Mouse (Mus musculus) urinary bladder, adult 2 months (tissue): ENCODE data around the gene Zfp652. TPM values are rescaled to one million over a fixed set of nuclear protein-coding genes. Genes with fewer than 3 reads are reported as not detected.
"Not testable (repeated sequence)": the region's sequence is repeated elsewhere in the genome, so short reads cannot be mapped to it uniquely, and the experiment has no call there.

Experiments used
- DNase-seq: peaks from one replicate; pipeline ENCODE4 v3.0.0; 2022; ENCODE audit warnings: low spot score
- polyA plus RNA-seq: library from polyadenylated mRNA; depleted of rRNA; stranded (reverse); fragments of >200 nt; gene quantifications from 2 replicates; pipeline ENCODE4 v1.2.3, GENCODE M21; 2012; rRNA removed

Zfp652 gene
- polyA plus RNA-seq, 1 experiment: 20.8 TPM

GRCm38 (mm10) chr11:95853684-95854083, 141.2 kb downstream of the Zfp652 start:
- no peak for DNase-seq

- DNase-seq: no peak
Measured at GRCm38 (mm10) chr11:95857306-95857705, 144.8 kb downstream of the Zfp652 start.

- DNase-seq: no peak
Measured at GRCm38 (mm10) chr11:95857716-95858527, 145.4 kb downstream of the Zfp652 start.

- peak; percentile 99 for DNase-seq
Measured at GRCm38 (mm10) chr11:95858528-95859467, 146.3 kb downstream of the Zfp652 start.

GRCm38 (mm10) chr11:95859468-95859855, 147.0 kb downstream of the Zfp652 start:
- DNase-seq: no peak

GRCm38 (mm10) chr11:95860071-95860490, 147.6 kb downstream of the Zfp652 start:
- no peak for DNase-seq

GRCm38 (mm10) chr11:95861397-95861796, 148.9 kb downstream of the Zfp652 start:
- no peak for DNase-seq

- no peak for DNase-seq
Measured at GRCm38 (mm10) chr11:95869442-95869841, 157.0 kb downstream of the Zfp652 start.

GRCm38 (mm10) chr11:95869918-95870470, 157.5 kb downstream of the Zfp652 start:
- DNase-seq: no peak

GRCm38 (mm10) chr11:95875804-95876203, 163.3 kb downstream of the Zfp652 start:
- DNase-seq: no peak

- no peak for DNase-seq
Measured at GRCm38 (mm10) chr11:95876296-95876695, 163.8 kb downstream of the Zfp652 start.

- DNase-seq: not testable (repeated sequence)
Measured at GRCm38 (mm10) chr11:95879861-95880260, 167.4 kb downstream of the Zfp652 start.

Other genes with a start within 250 kb of the Zfp652 start
- gene Nxph3, start 198.1 kb upstream of the Zfp652 start, polyA plus RNA-seq: 2.3 and 3.4 TPM in 2 replicates
- 4.1 and 4.2 TPM in 2 replicates for gene Ngfr, start 124.9 kb upstream of the Zfp652 start, polyA plus RNA-seq
- 160 and 185 TPM in 2 replicates for gene Phb, start 45.7 kb upstream of the Zfp652 start, polyA plus RNA-seq
- gene B130006D01Rik, start 10.9 kb downstream of the Zfp652 start, polyA plus RNA-seq: 0.15 and 0.19 TPM in 2 replicates
- gene Phospho1, start 111.8 kb downstream of the Zfp652 start, polyA plus RNA-seq: 33.2 and 40.8 TPM in 2 replicates
- gene Gngt2, start 124.5 kb downstream of the Zfp652 start, polyA plus RNA-seq: 21.0 and 24.5 TPM in 2 replicates
- 8.1 and 10.1 TPM in 2 replicates for gene Abi3, start 129.8 kb downstream of the Zfp652 start, polyA plus RNA-seq
- gene B4galnt2, start 202.2 kb downstream of the Zfp652 start, polyA plus RNA-seq: not detected in 2 replicates